Mouse (Mus musculus): ENCODE data around the gene Ssbp3. TPM values are rescaled to one million over a fixed set of nuclear protein-coding genes. Genes with fewer than 3 reads are reported as not detected.

Ssbp3 gene
- total RNA-seq, 1 experiment = 42.6 TPM

DNA sequence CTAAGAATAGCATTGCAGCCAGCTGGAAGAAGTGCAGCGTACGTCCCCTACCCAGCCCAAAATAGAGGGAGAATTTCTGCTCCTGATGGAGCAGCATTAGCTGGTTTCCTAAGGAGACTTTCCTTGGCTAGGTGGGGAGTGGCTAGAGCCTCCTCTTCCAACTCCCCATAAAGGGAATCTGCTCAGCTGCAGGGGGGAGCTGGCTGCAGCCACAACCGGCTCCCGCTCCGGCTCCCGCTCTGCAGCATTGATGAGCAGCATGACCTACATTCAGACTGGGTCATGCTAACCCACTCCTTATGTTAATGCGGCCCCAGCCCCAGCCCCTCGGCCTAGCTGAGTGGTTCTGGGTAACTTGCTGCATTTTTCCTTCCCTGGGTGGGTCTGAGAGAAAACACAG lies 128.8 kb downstream of the Ssbp3 start:
- no peak overlapping the region for H3K9ac ChIP-seq (ENCODE audit: insufficient read depth, low read depth, low read length, poor library complexity, severe bottlenecking)
- H3K27ac ChIP-seq (ENCODE audit: insufficient read depth, low read depth, low read length, poor library complexity, severe bottlenecking) = no peak overlapping the region
- in situ Hi-C loops (cut with MboI; ENCODE audit: low sequenced_read_pairs in 2 of 2, unreplicated experiment in 2 of 2) = no loop called here
- DNase-seq (ENCODE audit: low read depth, low spot score) = no peak
- peaks cover 48% of the 10 kb centered on the region for H3K36me3 ChIP-seq (ENCODE audit: control insufficient read depth, insufficient read depth, low read length, poor library complexity, severe bottlenecking)
- no peak overlapping the region for H3K4me3 ChIP-seq (ENCODE audit: insufficient read depth in 1 of 2, low read depth in 1 of 2, low read length in 2 of 2, poor library complexity in 1 of 2, severe bottlenecking in 1 of 2)
- no peaks in the 10 kb centered on the region for H3K4me1 ChIP-seq (ENCODE audit: control insufficient read depth in 2 of 2, insufficient read depth in 2 of 2, low read length in 2 of 2, poor library complexity in 1 of 2)
- no peak for TF ChIP-seq HCFC1 (IDR thresholded peaks at IDR 0.05; ENCODE audit: borderline replicate concordance, insufficient read depth, low read length)
- no peak for TF ChIP-seq ZC3H11A (IDR thresholded peaks at IDR 0.05; ENCODE audit: borderline replicate concordance, low read depth, low read length)
- TF ChIP-seq CHD2 (IDR thresholded peaks at IDR 0.05; ENCODE audit: low read depth, low read length) = no peak
- TF ChIP-seq ZNF384 (IDR thresholded peaks at IDR 0.05; ENCODE audit: low read depth, low read length) = no peak
- no peak for TF ChIP-seq MAFK (IDR thresholded peaks at IDR 0.05; ENCODE audit: insufficient read depth, low read depth, low read length)
- no peaks in the 10 kb centered on the region for H3K9me3 ChIP-seq (ENCODE audit: control insufficient read depth, insufficient read depth, low read depth, low read length)

DNA sequence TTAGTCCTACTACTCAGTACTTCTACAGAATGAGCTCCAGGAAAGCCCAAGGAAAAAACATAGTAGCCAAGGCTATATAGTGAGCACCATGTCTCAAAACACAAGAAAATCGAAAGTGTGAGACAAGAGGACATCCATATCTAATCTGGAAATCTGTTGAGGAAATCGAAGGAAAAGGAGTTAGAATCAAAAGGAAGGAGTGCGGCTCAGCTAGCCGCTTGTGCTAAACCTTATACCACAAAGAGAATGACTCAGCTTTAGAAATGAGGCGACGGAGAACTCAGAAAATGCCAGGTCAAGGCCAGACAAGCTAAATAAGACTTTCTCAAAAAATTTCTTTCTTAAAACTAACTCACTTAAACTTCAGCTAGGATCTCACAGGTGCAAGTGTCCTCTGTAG lies 131.8 kb downstream of the Ssbp3 start:
- no peak overlapping the region for H3K4me3 ChIP-seq (ENCODE audit: insufficient read depth in 1 of 2, low read depth in 1 of 2, low read length in 2 of 2, poor library complexity in 1 of 2, severe bottlenecking in 1 of 2)
- no peak for DNase-seq (ENCODE audit: low read depth, low spot score)
- H3K36me3 ChIP-seq (ENCODE audit: control insufficient read depth, insufficient read depth, low read length, poor library complexity, severe bottlenecking) = peaks cover 59% of the 10 kb centered on the region
- no peaks in the 10 kb centered on the region for H3K9me3 ChIP-seq (ENCODE audit: control insufficient read depth, insufficient read depth, low read depth, low read length)
- in situ Hi-C loops (cut with MboI; ENCODE audit: low sequenced_read_pairs in 2 of 2, unreplicated experiment in 2 of 2) = no loop called here
- TF ChIP-seq HCFC1 (IDR thresholded peaks at IDR 0.05; ENCODE audit: borderline replicate concordance, insufficient read depth, low read length) = no peak
- no peak for TF ChIP-seq CHD2 (IDR thresholded peaks at IDR 0.05; ENCODE audit: low read depth, low read length)
- TF ChIP-seq ZC3H11A (IDR thresholded peaks at IDR 0.05; ENCODE audit: borderline replicate concordance, low read depth, low read length) = no peak
- no peak for TF ChIP-seq ZNF384 (IDR thresholded peaks at IDR 0.05; ENCODE audit: low read depth, low read length)
- TF ChIP-seq MAFK (IDR thresholded peaks at IDR 0.05; ENCODE audit: insufficient read depth, low read depth, low read length) = no peak
- H3K9ac ChIP-seq (ENCODE audit: insufficient read depth, low read depth, low read length, poor library complexity, severe bottlenecking) = no peak overlapping the region
- no peaks in the 10 kb centered on the region for H3K4me1 ChIP-seq (ENCODE audit: control insufficient read depth in 2 of 2, insufficient read depth in 2 of 2, low read length in 2 of 2, poor library complexity in 1 of 2)
- H3K27ac ChIP-seq (ENCODE audit: insufficient read depth, low read depth, low read length, poor library complexity, severe bottlenecking) = no peak overlapping the region

DNA sequence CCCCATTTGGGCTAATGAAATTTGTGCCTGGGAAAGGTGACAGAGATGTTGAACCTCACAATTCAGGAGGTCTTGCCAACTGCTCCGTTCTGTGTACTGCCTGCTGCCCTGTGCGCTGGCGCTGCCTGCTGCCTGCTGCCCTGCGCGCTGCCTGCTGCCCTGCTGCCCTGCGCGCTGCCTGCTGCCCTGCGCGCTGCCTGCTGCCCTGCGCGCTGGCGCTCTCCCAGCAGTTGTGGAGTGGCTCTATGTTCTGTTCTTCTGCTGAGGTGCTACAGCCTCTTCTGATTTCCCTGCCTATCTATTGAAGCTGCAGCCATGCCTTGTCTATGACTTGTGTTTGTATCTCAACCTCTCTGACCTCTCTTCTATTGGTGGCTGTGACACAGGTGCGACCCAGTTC lies 134.7 kb downstream of the Ssbp3 start:
- peaks cover 49% of the 10 kb centered on the region for H3K36me3 ChIP-seq (ENCODE audit: control insufficient read depth, insufficient read depth, low read length, poor library complexity, severe bottlenecking)
- TF ChIP-seq ZNF384 (IDR thresholded peaks at IDR 0.05; ENCODE audit: low read depth, low read length) (no peak), ZC3H11A (IDR thresholded peaks at IDR 0.05; ENCODE audit: borderline replicate concordance, low read depth, low read length) (no peak), HCFC1 (IDR thresholded peaks at IDR 0.05; ENCODE audit: borderline replicate concordance, insufficient read depth, low read length) (no peak), MAFK (IDR thresholded peaks at IDR 0.05; ENCODE audit: insufficient read depth, low read depth, low read length) (no peak), CHD2 (IDR thresholded peaks at IDR 0.05; ENCODE audit: low read depth, low read length) (no peak)
- in situ Hi-C loops (cut with MboI; ENCODE audit: low sequenced_read_pairs in 2 of 2, unreplicated experiment in 2 of 2) = no loop called here
- H3K27ac ChIP-seq (ENCODE audit: insufficient read depth, low read depth, low read length, poor library complexity, severe bottlenecking) = no peak overlapping the region
- DNase-seq (ENCODE audit: low read depth, low spot score) = no peak
- no peak overlapping the region for H3K4me3 ChIP-seq (ENCODE audit: insufficient read depth in 1 of 2, low read depth in 1 of 2, low read length in 2 of 2, poor library complexity in 1 of 2, severe bottlenecking in 1 of 2)
- H3K9ac ChIP-seq (ENCODE audit: insufficient read depth, low read depth, low read length, poor library complexity, severe bottlenecking) = no peak overlapping the region
- H3K4me1 ChIP-seq (ENCODE audit: control insufficient read depth in 2 of 2, insufficient read depth in 2 of 2, low read length in 2 of 2, poor library complexity in 1 of 2) = no peaks in the 10 kb centered on the region
- H3K9me3 ChIP-seq (ENCODE audit: control insufficient read depth, insufficient read depth, low read depth, low read length) = no peaks in the 10 kb centered on the region

DNA sequence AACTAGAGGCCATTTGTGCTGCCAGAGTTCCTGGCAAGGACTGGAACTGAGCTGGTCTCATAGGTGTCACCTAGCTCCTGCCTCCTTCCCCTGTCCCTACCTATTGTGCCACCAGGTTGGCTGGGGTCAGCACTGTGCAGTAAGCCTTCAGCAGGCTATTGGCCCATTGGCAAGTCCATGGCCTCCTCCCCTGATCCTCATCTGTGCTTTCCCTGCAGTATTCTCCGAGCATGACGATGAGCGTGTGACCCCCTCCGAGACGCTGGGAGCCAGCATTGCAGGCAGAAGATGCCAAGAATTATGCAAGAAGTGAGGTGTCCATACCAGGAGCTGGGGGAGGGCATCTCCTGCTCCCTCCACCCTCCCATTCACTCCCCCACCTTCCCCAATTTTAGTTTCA lies 137.3 kb downstream of the Ssbp3 start:
- TF ChIP-seq MAFK (IDR thresholded peaks at IDR 0.05; ENCODE audit: insufficient read depth, low read depth, low read length) (no peak), ZNF384 (IDR thresholded peaks at IDR 0.05; ENCODE audit: low read depth, low read length) (no peak), ZC3H11A (IDR thresholded peaks at IDR 0.05; ENCODE audit: borderline replicate concordance, low read depth, low read length) (no peak), HCFC1 (IDR thresholded peaks at IDR 0.05; ENCODE audit: borderline replicate concordance, insufficient read depth, low read length) (no peak)
- no peak overlapping the region for H3K27ac ChIP-seq (ENCODE audit: insufficient read depth, low read depth, low read length, poor library complexity, severe bottlenecking)
- in situ Hi-C loops (cut with MboI; ENCODE audit: low sequenced_read_pairs in 2 of 2, unreplicated experiment in 2 of 2) = no loop called here

More for the DNA sequence above, 137.3 kb downstream of the Ssbp3 start:
- H3K4me3 ChIP-seq (ENCODE audit: insufficient read depth in 1 of 2, low read depth in 1 of 2, low read length in 2 of 2, poor library complexity in 1 of 2, severe bottlenecking in 1 of 2) = no peak overlapping the region
- no peak overlapping the region for H3K9ac ChIP-seq (ENCODE audit: insufficient read depth, low read depth, low read length, poor library complexity, severe bottlenecking)
- no peak for DNase-seq (ENCODE audit: low read depth, low spot score)
- no peaks in the 10 kb centered on the region for H3K9me3 ChIP-seq (ENCODE audit: control insufficient read depth, insufficient read depth, low read depth, low read length)
- H3K36me3 ChIP-seq (ENCODE audit: control insufficient read depth, insufficient read depth, low read length, poor library complexity, severe bottlenecking) = peaks cover 33% of the 10 kb centered on the region; the same call in 1 of the 2 replicates
- H3K4me1 ChIP-seq (ENCODE audit: control insufficient read depth in 2 of 2, insufficient read depth in 2 of 2, low read length in 2 of 2, poor library complexity in 1 of 2) = no peaks in the 10 kb centered on the region; a peak in 1 of 4 replicates

Measured in ES-E14 (cell line).